Mouse (Mus musculus) cerebellum, adult 8-10 months (tissue): ENCODE results near the gene Sprr2i.

Experiments used
- DNase-seq: peaks from one replicate; pipeline ENCODE4 v3.0.0; 2022

Sprr2i gene

DNA sequence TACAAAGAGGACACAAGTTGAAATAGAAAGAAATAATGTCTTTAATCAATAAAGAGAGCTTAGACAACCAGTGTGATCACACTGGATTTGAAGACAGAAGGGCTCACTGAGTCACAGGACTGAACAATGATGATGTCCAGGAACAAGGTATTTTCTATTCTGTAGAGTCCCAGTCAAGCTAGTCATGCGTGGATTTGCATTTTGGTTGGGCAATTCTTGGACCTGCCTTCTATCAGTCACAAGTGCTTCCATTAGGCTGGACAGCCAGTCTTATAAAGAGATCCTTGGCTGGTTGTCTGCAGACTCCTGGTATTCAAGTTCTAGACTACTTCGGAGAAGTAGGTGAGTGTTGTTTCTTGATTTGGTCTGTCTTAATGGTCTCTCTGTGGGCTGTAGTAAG, at the start of gene Sprr2i:
Sprr2i (plus strand) TSS at position 301 of the 400 bp plus-strand sequence.
- no peak for DNase-seq

DNA sequence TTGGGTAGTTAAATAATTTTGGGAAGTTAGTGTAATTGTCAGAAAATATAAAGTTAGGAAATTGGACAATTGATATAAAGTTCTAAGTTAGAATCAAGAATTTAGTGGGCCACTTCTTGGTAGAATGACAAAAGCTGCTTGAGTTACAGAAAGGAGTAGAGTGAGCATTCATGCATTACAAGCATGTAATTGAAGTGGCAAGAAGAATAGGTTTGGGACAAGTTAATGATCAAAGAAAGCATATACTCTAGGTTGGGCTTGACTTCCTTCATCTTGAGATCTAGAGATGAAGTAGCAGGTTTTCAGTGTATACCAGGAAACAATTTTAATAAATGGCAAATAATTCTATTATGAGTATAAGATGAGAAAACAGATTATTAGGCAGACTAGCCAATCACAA, 46.2 kb upstream of the Sprr2i start:
- DNase-seq = no peak

- no peak for DNase-seq
Measured at GRCm38 (mm10) chr3:92364887-92365286, 42.9 kb upstream of the Sprr2i start, which contains the start of gene Sprr2f. Gene Sprr2f (plus strand): TSS chr3:92365187.

DNA sequence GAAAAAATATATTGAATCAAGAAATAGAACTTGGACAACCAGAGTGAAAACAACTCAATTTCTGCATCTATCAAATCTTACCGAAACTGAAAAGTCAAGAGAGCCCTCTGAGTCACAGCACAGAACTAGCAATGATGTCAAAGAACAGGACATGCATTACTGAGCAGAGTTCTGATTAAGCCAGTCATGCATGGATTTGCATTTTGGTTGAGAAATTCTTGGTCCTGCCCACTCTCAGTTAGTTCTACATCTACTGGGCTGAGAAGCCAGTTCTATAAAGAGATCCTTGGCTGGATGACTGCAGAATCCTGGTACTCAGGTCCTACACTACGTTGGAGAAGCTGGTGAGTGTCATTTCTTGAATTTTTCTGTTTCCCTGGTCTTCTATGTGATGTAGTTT, 34.2 kb upstream of the Sprr2i start:
- no peak for DNase-seq

- DNase-seq = no peak
Measured at GRCm38 (mm10) chr3:92385385-92385784, 22.4 kb upstream of the Sprr2i start, which contains the start of gene Sprr2h. Gene Sprr2h (plus strand): TSS chr3:92385685.

DNA sequence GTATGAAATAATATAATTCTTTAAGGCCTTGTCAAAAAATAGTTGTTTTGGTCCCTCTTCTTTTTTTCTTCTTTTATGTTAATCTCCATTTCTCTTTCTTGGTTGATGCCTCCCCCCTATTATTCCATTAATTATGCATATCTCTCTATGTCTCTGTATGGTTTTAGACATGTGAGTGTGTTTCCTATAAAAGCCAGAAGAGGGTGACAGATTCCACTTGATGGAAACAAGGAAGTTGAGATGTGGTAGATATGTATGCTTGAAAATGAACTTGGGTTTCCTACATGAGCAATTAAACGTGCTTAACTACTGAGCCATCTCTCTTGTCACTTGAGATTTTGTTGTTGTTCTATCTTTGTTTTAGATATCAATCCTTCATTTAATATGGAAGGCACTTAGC, 13.5 kb upstream of the Sprr2i start:
- DNase-seq = no peak

DNA sequence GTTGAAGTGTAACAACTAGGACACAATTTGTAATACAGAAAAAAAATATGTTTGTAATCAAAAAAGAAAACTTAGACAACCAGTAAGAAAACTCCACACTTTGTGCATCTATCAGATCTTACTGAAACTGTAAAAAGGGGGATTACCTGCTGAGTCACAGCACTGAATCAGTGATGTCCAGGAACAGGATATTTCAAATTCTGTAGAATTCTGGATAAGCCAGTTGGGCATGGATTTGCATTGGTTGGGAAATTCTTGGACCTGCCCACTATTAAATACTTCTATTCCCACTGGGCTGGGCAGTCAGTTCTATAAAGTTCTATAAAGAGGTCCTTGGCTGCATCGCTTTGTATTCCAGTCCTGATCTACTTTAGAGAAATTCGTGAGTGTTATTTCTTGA, 10.0 kb downstream of the Sprr2i start, which contains the start of gene Sprr2j-ps:
Sprr2j-ps (plus strand) TSS at position 301 of the 400 bp plus-strand sequence.
- DNase-seq = no peak

DNA sequence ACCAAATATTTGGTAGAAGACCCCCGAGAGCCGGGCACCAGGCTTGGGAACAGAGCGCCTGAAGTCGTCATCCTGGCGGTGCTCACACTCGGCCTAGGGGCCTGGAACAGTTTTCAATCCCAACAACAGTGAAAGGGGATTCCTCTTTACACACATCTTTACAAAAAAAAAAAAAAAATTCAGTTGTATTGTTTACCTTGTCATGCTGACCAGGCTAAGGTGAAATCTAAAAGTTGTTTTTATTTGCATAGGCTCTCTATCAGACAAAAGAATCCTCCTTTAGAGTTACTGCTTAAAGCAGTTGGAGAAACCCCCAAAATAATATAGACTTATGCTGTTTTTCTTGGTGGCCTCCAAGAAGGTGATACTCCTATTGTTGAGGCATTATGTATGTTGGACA, 21.5 kb downstream of the Sprr2i start, which contains the start of gene Gm9774:
Gm9774 (minus strand) TSS at position 101 of the 400 bp plus-strand sequence.
- DNase-seq = no peak

GRCm38 (mm10) chr3:92432282-92432681, 24.5 kb downstream of the Sprr2i start, which contains the start of gene Sprr2k:
Gene Sprr2k (plus strand): TSS chr3:92432582.
- no peak for DNase-seq

GRCm38 (mm10) chr3:92438689-92439088, 30.9 kb downstream of the Sprr2i start, which contains the start of gene Sprr1b:
Gene Sprr1b (minus strand): TSS chr3:92438789.
- no peak for DNase-seq

DNA sequence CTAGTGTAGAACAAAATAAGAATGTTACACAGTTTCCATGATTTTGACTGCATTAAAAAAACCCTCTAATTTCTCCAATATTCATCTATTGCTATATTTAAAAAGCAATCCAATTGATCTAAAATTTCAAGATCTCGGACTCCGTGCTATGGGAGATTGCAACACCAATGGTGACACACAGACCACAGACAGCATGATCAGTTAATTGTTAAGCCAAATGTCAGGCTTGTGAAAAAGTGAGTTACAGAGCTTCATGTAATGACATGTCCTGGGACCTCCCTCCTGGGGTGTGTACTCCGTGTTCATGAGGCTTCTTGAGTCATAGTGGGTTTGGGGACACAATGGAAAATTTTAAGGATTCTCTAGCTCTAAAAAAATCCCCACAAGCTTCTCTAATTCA, 32.4 kb downstream of the Sprr2i start:
- DNase-seq = no peak

- no peak for DNase-seq
Measured at GRCm38 (mm10) chr3:92455151-92455550, 47.4 kb downstream of the Sprr2i start.

DNA sequence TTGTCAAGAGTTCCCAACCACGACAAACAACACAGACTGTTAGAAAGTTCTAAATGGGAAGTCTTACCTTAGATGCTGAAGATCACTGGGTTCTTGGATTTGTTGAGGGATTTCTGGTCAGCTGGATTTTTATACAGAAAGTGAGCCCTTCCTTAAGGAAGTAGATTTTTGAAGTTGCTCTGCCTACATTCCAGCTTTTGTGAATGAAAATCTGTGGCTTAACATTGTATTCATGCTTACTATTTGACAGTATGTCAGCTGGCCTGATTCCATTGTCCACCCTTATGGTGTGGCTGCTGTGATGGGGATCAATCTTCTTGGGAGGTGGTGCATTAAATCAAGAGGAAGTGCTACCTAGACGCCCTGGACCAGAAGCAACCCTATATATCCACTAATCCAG, 50.8 kb downstream of the Sprr2i start, which contains the start of gene Sprr3:
Sprr3 (minus strand) TSS at position 101 of the 400 bp plus-strand sequence.
- DNase-seq = no peak
